Mouse (Mus musculus): ENCODE results near the gene Nrxn1. TPM values are rescaled to one million over a fixed set of nuclear protein-coding genes. Genes with fewer than 3 reads are reported as not detected.

Nrxn1 gene
- polyA plus RNA-seq, 1 experiment from 2014 or later: 109 TPM

- Histone ChIP-seq H3K9ac (replicated peaks) (no peak overlapping the region), H3K4me2 (replicated peaks) (no peak overlapping the region), H3K9me3 (no peaks in the 10 kb centered on the region), H3K4me3 (replicated peaks) (no peak overlapping the region), H3K27ac (no peak overlapping the region), H3K4me1 (replicated peaks) (no peaks in the 10 kb centered on the region), H3K27me3 (peaks cover 8% of the 10 kb centered on the region; the same call in 1 of the 2 replicates), H3K36me3 (no peaks in the 10 kb centered on the region)
- ATAC-seq: no peak
- 14% methylated on average over 5 of the region's 5 CpGs for WGBS
Observed at GRCm38 (mm10) chr17:91074780-91075179, 18.1 kb downstream of the Nrxn1 start.

- Histone ChIP-seq H3K4me3 (replicated peaks) (no peak overlapping the region), H3K4me2 (replicated peaks) (no peak overlapping the region), H3K9me3 (no peaks in the 10 kb centered on the region), H3K36me3 (no peaks in the 10 kb centered on the region), H3K4me1 (replicated peaks) (peaks cover 8% of the 10 kb centered on the region; the same call in 1 of the 2 replicates), H3K9ac (replicated peaks) (no peak overlapping the region), H3K27me3 (no peaks in the 10 kb centered on the region), H3K27ac (no peak overlapping the region)
- ATAC-seq: no peak
- WGBS: 47% methylated on average over 7 of the region's 7 CpGs
Observed at GRCm38 (mm10) chr17:91033466-91033865, 59.4 kb downstream of the Nrxn1 start.

GRCm38 (mm10) chr17:91025061-91025623 lies 67.7 kb downstream of the Nrxn1 start:
- H3K9me3 ChIP-seq: no peaks in the 10 kb centered on the region
- no peak overlapping the region for H3K9ac ChIP-seq (replicated peaks)
- no peaks in the 10 kb centered on the region for H3K36me3 ChIP-seq
- ATAC-seq: no peak
- 65% methylated on average over 2 of the region's 2 CpGs for WGBS
- H3K27ac ChIP-seq: no peak overlapping the region
- H3K4me2 ChIP-seq (replicated peaks): no peak overlapping the region
- H3K4me1 ChIP-seq (replicated peaks): no peaks in the 10 kb centered on the region
- H3K4me3 ChIP-seq (replicated peaks): no peak overlapping the region
- no peaks in the 10 kb centered on the region for H3K27me3 ChIP-seq

- H3K4me2 ChIP-seq (replicated peaks): no peak overlapping the region
- H3K4me1 ChIP-seq (replicated peaks): no peaks in the 10 kb centered on the region
- no peak overlapping the region for H3K4me3 ChIP-seq (replicated peaks)
- no peaks in the 10 kb centered on the region for H3K36me3 ChIP-seq
- H3K27ac ChIP-seq: no peak overlapping the region
- 87% methylated on average over 5 of the region's 5 CpGs for WGBS
- H3K9me3 ChIP-seq: no peaks in the 10 kb centered on the region
- no peak for ATAC-seq
- no peaks in the 10 kb centered on the region for H3K27me3 ChIP-seq
- no peak overlapping the region for H3K9ac ChIP-seq (replicated peaks)
Observed at GRCm38 (mm10) chr17:91007385-91008089, 85.3 kb downstream of the Nrxn1 start.

GRCm38 (mm10) chr17:91000389-91000788 lies 92.5 kb downstream of the Nrxn1 start:
- no peaks in the 10 kb centered on the region for H3K9me3 ChIP-seq
- no peak overlapping the region for H3K4me3 ChIP-seq (replicated peaks)
- H3K9ac ChIP-seq (replicated peaks): no peak overlapping the region
- H3K4me2 ChIP-seq (replicated peaks): no peak overlapping the region
- no peaks in the 10 kb centered on the region for H3K36me3 ChIP-seq
- H3K27ac ChIP-seq: no peak overlapping the region
- peaks cover 2% of the 10 kb centered on the region for H3K4me1 ChIP-seq (replicated peaks)
- no peaks in the 10 kb centered on the region for H3K27me3 ChIP-seq
- ATAC-seq: no peak

GRCm38 (mm10) chr17:90999667-91000154 lies 93.2 kb downstream of the Nrxn1 start:
- Histone ChIP-seq H3K4me3 (replicated peaks) (no peak overlapping the region), H3K27me3 (no peaks in the 10 kb centered on the region), H3K4me2 (replicated peaks) (no peak overlapping the region), H3K9ac (replicated peaks) (no peak overlapping the region), H3K27ac (no peak overlapping the region), H3K4me1 (replicated peaks) (peaks cover 5% of the 10 kb centered on the region), H3K9me3 (no peaks in the 10 kb centered on the region), H3K36me3 (no peaks in the 10 kb centered on the region)
- 55% methylated on average over 4 of the region's 4 CpGs for WGBS
- ATAC-seq: no peak

- H3K4me1 ChIP-seq (replicated peaks): peaks cover 5% of the 10 kb centered on the region
- no peaks in the 10 kb centered on the region for H3K27me3 ChIP-seq
- no peak overlapping the region for H3K4me2 ChIP-seq (replicated peaks)
- ATAC-seq: no peak
- H3K9me3 ChIP-seq: no peaks in the 10 kb centered on the region
- H3K9ac ChIP-seq (replicated peaks): no peak overlapping the region
- no peak overlapping the region for H3K27ac ChIP-seq
- 78% methylated on average over 1 of the region's 1 CpGs for WGBS
- H3K4me3 ChIP-seq (replicated peaks): no peak overlapping the region
- no peaks in the 10 kb centered on the region for H3K36me3 ChIP-seq
Observed at GRCm38 (mm10) chr17:90997714-90998113, 95.2 kb downstream of the Nrxn1 start.

- Histone ChIP-seq H3K4me2 (replicated peaks) (no peak overlapping the region), H3K9ac (replicated peaks) (no peak overlapping the region), H3K27ac (no peak overlapping the region; the same call in 1 of the 2 replicates), H3K4me3 (replicated peaks) (no peak overlapping the region), H3K27me3 (no peaks in the 10 kb centered on the region), H3K36me3 (no peaks in the 10 kb centered on the region), H3K9me3 (no peaks in the 10 kb centered on the region), H3K4me1 (replicated peaks) (peaks cover 5% of the 10 kb centered on the region)
- peak; percentile 43; the same call in 1 of the 2 replicates for ATAC-seq
- 10% methylated on average over 1 of the region's 1 CpGs for WGBS
Observed at GRCm38 (mm10) chr17:90995436-90995835, 97.4 kb downstream of the Nrxn1 start.

- H3K9ac ChIP-seq (replicated peaks): no peak overlapping the region
- H3K4me2 ChIP-seq (replicated peaks): no peak overlapping the region
- 71% methylated on average over 1 of the region's 1 CpGs for WGBS
- H3K27me3 ChIP-seq: no peaks in the 10 kb centered on the region
- H3K9me3 ChIP-seq: no peaks in the 10 kb centered on the region
- H3K36me3 ChIP-seq: no peaks in the 10 kb centered on the region
- no peak overlapping the region for H3K27ac ChIP-seq
- ATAC-seq: no peak
- peaks cover 5% of the 10 kb centered on the region for H3K4me1 ChIP-seq (replicated peaks)
- no peak overlapping the region for H3K4me3 ChIP-seq (replicated peaks)
Observed at GRCm38 (mm10) chr17:90994247-90994646, 98.6 kb downstream of the Nrxn1 start.

GRCm38 (mm10) chr17:90990747-90991146 lies 102.1 kb downstream of the Nrxn1 start:
- 81% methylated on average over 2 of the region's 2 CpGs for WGBS
- peaks cover 5% of the 10 kb centered on the region for H3K4me1 ChIP-seq (replicated peaks)
- ATAC-seq: no peak
- H3K9me3 ChIP-seq: no peaks in the 10 kb centered on the region
- no peaks in the 10 kb centered on the region for H3K36me3 ChIP-seq
- H3K27ac ChIP-seq: no peak overlapping the region
- H3K4me3 ChIP-seq (replicated peaks): no peak overlapping the region
- H3K4me2 ChIP-seq (replicated peaks): no peak overlapping the region
- H3K27me3 ChIP-seq: no peaks in the 10 kb centered on the region
- no peak overlapping the region for H3K9ac ChIP-seq (replicated peaks)

GRCm38 (mm10) chr17:90962904-90963531 lies 129.9 kb downstream of the Nrxn1 start:
- no peak overlapping the region for H3K4me3 ChIP-seq (replicated peaks)
- H3K27ac ChIP-seq: no peak overlapping the region
- 71% methylated on average over 4 of the region's 4 CpGs for WGBS
- H3K36me3 ChIP-seq: no peaks in the 10 kb centered on the region
- no peaks in the 10 kb centered on the region for H3K27me3 ChIP-seq
- peak; percentile 34; the same call in 1 of the 2 replicates for ATAC-seq
- H3K4me2 ChIP-seq (replicated peaks): no peak overlapping the region
- no peak overlapping the region for H3K9ac ChIP-seq (replicated peaks)
- no peaks in the 10 kb centered on the region for H3K4me1 ChIP-seq (replicated peaks)
- H3K9me3 ChIP-seq: no peaks in the 10 kb centered on the region

- Histone ChIP-seq H3K36me3 (no peaks in the 10 kb centered on the region), H3K9ac (replicated peaks) (no peak overlapping the region), H3K4me1 (replicated peaks) (no peaks in the 10 kb centered on the region), H3K27me3 (no peaks in the 10 kb centered on the region), H3K4me3 (replicated peaks) (no peak overlapping the region), H3K4me2 (replicated peaks) (no peak overlapping the region), H3K9me3 (no peaks in the 10 kb centered on the region), H3K27ac (no peak overlapping the region)
- no peak for ATAC-seq
- 76% methylated on average over 2 of the region's 2 CpGs for WGBS
Observed at GRCm38 (mm10) chr17:90955221-90955620, 137.7 kb downstream of the Nrxn1 start.

All from midbrain, embryonic 13.5 days (tissue).